Mouse (Mus musculus) inflammation-experienced regulatory T-cells (primary cell): ENCODE data around the gene Sh3tc1. TPM values are rescaled to one million over a fixed set of nuclear protein-coding genes. Genes with fewer than 3 reads are reported as not detected.

ENCODE experiments used
- polyA plus RNA-seq, 2 experiments: library from polyadenylated mRNA; unstranded; fragments of 100-300 nt; shearing (Covaris generic); gene quantifications; one replicate each; pipeline ENCODE4 v1.2.1; 2017

Sh3tc1 gene
- polyA plus RNA-seq, result 1 to 10 TPM; 2.6 to 6.4 TPM

GRCm38 (mm10) chr5:35739536-35740278, at the start of gene Sh3tc1:
Gene Sh3tc1 (minus strand): TSS chr5:35739987.

GRCm38 (mm10) chr5:35757639-35758001, 17.8 kb upstream of the Sh3tc1 start, which contains the start of gene Ablim2:
Gene Ablim2 (plus strand): TSS chr5:35757880.

GRCm38 (mm10) chr5:35679256-35680155, 60.3 kb downstream of the Sh3tc1 start, which contains the start of gene Htra3:
Gene Htra3 (minus strand): TSS chr5:35679782.

Other genes starting within 250 kb of the Sh3tc1 start
- under 1 TPM in 1 of 2 experiments, not detected in 1; 0.12 TPM for gene Cpz, start 214.3 kb downstream of the Sh3tc1 start, polyA plus RNA-seq
- 1 to 10 TPM; 5.4 to 6.6 TPM for gene Trmt44, start 164.9 kb downstream of the Sh3tc1 start, polyA plus RNA-seq
- 10 to 100 TPM; 33.0 to 36.5 TPM for gene Acox3, start 156.9 kb downstream of the Sh3tc1 start, polyA plus RNA-seq
- gene Htra3, start 60.2 kb downstream of the Sh3tc1 start, polyA plus RNA-seq, result 1 to 10 TPM in 1 of 2 experiments, under 1 TPM in 1; 0.25 to 1.1 TPM
- 1 to 10 TPM; 3.0 to 8.2 TPM for gene Ablim2, start 17.9 kb upstream of the Sh3tc1 start, polyA plus RNA-seq
- 1 to 10 TPM; 6.9 to 8.9 TPM for gene Afap1, start 153.3 kb upstream of the Sh3tc1 start, polyA plus RNA-seq